Mouse (Mus musculus): ENCODE results near the gene Cdk2.
"Not testable (repeated sequence)": the region's sequence is repeated elsewhere in the genome, so short reads cannot be mapped to it uniquely, and the experiment has no call there.

Gene Cdk2

DNA sequence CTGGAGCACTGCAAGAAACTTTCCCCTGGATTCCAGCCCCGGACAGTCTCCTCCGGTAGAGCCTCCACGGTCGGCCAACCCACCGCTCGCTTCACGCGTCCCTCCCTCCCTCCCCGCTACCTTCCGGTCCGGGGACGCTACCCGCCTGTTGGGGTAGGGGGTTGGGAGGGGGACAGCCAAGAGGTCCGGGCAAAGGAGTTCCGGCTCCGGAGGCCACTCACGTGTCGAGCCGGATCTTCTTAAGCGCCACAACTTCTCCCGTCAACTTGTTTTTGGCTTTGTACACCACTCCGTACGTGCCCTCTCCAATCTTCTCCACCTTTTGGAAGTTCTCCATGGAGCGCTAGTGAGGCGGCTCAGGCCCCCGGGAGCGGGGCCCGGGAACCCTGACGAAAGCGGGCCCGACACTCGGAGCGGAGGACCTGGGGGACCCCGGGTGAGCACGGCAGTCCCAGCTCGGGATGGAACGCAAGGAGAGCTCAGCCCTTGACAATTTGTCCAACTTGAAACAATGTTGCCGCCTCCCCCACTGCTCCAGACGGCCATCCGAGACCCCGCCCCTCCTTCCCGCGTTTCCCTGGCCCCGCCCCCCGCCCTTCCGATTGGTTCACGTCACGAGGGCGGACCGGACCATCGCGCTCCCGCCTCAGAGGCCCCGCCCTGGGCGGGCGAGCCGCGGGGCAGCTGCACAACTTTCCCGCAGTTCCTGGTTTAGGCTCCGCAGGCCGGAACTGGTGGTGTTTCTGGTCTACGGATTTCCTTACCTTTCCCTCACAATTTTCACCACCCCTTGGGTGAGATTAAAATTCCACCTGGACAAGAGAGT is at the start of gene Cdk2:
Cdk2 (minus strand) TSS at position 541 of the 826 bp plus-strand sequence.
- DNase-seq (ENCODE audit: low read depth), result peak; percentile 98

DNA sequence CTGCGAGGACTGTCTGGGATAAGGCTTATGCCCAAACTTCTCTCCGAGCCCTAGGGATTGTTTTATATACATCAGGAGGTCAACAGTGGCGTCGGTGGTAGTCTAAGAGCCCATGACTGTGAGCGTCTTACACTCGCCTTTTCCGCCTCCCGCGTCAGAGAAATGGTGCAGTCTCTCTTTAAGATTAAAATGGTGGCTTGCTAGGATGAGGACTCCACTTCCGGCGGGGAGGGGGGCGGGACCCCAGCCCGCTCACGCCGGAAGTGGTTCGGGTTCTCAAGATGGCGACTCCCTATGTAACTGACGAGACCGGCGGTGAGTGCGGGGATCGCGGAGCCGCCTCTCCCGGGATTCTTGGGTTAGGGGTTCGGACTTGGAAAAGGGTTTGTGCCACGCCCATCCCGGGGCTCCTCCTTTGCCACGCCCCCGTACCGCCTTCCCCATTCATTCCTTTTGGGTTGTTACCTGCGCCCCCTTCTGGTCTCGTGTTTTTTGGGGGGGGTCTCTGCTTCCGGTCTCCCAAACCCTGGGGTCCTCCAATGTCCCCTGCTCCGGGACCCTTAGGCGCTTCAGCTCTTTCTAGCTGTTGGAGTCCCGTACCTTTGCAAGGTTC is 43.5 kb upstream of the Cdk2 start:
- peak; percentile 96 for DNase-seq (ENCODE audit: low read depth)

DNA sequence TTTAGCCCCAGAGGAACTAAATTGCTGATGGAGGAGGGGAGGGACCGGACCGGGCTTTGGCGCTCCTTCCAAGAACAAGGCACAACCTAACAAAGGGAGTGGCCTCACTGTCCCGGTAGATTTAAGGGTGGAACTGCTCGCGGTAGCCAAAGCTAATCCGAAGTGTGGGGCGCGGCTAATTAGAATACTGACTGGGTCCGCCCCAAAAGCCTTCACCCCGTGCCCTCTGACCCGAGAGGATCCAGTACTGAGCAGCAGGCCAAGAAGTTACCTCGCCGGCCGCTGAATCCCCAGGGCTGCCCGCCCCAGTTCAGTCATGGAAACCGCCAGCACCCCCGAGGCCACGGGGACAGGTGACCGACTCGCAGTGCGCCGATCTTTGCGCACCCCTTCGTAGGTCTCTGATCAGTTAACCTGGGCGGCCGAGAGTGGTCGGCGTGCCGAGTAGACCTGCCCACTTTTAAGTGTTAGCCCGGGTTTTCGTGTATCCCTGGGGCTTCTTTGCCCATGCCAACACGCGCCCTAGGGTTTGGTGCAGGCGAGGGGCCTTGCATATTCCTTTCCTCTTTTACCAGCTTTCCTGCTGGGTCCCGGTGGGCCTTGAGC is 42.9 kb upstream of the Cdk2 start, which contains the start of gene Pym1:
Pym1 (plus strand) TSS at position 244 of the 606 bp plus-strand sequence.
- DNase-seq (ENCODE audit: low read depth), result peak; percentile 83

DNA sequence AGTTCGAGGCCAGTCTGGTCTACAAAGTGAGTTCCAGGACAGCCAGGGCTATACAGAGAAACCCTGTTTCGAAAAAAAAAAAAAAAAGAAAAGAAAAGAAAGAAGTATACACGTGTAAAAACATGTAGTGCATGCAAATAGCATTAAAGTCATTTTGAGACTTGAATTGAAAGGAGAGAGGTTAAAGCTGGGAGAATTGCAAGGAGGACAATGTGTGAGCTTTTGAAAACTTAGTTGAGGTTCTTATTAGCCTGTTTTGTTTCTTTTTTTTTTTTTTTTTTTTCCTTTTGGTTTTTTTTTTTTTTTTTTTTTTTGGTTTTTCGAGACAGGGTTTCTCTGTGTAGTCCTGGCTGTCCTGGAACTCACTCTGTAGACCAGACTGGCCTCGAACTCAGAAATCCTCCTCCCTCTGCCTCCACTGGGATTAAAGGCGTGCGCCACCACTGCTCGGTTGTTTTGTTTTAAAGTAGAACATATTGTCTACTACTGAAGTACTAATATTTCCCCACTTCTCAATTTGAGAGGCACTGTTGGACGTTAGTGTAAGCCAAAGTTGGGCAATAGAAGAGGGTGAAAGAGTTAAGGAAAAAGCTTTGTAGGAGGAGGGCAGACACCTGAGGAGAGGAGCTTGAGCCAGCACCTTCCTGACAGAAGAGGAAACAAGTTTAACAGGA is 42.3 kb upstream of the Cdk2 start:
- no peak for DNase-seq (ENCODE audit: low read depth)

DNA sequence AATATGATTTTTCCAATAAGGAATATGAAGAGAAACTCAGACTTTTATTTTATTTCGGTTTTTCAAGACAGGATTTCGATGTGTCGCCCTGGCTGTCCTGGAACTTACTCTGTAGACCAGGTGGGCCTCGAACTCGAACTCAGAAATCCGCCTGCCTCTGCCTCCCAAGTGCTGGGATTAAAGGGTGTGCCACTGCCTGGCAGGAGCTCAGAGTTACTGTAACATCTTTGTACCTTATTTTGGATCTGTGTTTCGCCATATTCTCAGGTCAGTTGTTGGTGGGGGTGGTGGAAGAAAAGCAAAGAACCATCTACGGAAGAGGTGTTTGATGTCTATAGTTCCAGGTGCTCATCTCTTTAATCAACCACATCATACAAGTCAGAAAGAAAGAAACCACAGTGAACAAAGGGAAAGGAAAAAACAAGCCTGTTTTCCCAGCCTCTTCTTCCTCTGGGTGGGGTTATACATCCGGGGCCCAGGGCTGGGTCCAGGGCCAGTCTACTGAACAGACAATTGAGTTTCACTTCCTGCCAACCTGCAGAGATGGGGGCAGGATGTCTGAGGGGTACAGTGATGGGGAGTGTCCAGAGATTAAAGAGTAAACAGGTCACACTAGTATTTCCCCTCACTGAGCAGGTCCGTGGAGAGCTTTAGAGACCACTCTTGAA is 41.2 kb upstream of the Cdk2 start:
- no peak for DNase-seq (ENCODE audit: low read depth)

DNA sequence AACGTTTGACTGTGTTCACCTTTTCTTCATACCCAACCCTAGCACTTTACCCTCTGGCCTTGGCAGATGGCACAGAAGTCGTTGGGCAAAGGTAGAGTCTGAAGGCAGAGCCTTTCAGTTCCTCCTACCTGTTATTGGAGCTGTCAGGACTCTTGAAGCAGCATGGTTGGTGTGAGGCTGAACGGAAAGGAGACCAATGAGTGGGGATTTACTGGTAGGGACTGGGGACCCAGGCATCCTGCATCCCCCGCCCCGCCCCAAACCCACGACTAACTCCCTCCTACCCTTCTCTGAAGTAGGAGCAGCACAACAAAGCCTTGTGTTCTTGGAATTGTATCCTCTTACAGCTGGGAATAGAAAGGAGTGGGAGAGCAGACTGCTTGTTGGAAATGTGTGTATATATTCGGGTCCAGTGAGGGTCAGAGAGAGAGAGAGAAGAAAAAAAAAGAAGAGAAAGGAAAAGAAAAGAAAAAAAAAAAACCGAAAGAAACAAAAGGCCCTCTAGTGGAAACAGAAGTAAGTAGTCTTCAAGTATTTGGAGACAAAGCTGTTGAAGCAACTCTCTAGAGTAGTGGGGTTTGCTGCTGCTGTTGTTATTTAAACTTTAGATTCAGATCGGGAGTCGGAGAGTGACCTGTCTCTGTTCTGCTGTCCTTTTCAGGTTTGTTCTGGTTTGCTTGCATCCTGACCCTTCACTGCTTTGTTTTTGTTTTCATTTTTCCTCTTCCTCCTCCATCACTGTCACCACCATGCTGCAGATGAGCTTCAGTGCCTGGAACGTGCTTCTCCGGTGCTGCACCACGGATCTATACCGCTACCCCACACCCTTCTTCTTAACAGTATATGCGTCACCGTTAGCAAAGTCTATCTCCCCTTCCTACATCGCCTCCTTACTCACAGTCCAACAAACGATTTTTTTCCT is 40.1 kb upstream of the Cdk2 start, which contains the start of gene Dgka:
Dgka (minus strand) TSS at position 176 of the 922 bp plus-strand sequence.
- DNase-seq (ENCODE audit: low read depth), result peak; percentile 60

DNA sequence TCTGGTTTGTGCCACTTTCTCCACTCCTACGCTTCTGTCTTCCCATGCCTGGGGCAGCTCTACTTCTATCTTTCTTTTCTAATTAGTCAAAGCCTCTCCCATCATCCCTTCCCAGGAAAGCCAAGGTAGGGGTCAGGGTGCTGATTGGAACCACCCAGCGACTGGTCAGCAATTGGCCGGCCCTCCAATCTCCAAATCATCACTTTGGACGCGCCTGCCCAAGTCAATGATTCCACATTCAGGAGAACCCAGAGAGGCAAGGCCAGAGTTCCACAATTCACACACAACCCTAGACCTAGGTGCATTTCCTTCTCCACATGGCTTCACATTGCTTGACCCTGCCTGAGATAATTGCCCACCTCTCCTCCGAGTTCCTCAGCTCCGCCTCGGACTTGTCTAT is 39.4 kb upstream of the Cdk2 start:
- no peak for DNase-seq (ENCODE audit: low read depth)

DNA sequence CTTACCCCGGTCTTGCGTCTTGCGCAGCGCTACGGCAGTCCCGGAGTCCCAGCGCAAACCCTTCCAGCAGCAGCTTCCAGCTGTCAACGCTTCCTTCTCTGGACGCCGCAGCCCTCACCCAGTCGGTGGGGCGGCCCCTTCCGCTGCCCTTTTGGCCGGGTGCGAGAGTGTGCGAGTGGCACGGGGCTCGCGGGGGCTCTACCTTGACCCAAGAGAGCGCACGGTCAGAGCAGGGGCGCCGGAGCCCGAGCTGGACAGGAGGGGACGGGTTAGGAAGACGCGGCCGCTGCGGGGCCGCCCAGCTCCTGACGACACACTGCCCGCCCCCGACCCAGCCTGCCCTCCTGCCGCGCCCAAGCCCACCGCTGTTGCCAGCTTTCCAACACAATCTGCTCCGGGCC is 39.0 kb upstream of the Cdk2 start:
- peak; percentile 48 for DNase-seq (ENCODE audit: low read depth)

DNA sequence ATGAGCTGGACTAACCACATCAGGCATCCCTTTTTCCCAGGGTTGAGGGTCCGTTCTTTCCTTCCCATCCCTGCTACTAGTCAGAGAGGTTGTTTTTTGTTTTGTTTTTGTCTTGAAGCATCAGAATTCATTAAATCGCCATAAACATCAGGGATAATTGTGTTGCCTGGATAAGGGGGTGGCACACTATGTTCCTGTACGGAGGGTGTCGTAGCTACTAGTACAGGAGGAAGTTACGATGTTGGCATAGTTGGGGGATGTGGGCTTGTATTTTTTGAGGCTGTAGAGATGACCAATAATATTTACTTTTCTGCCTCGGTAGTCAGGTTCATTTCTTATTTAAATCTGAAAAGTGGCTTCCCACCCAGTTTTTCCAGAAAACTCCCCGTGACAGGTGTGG is 38.4 kb upstream of the Cdk2 start:
- DNase-seq (ENCODE audit: low read depth), result no peak

DNA sequence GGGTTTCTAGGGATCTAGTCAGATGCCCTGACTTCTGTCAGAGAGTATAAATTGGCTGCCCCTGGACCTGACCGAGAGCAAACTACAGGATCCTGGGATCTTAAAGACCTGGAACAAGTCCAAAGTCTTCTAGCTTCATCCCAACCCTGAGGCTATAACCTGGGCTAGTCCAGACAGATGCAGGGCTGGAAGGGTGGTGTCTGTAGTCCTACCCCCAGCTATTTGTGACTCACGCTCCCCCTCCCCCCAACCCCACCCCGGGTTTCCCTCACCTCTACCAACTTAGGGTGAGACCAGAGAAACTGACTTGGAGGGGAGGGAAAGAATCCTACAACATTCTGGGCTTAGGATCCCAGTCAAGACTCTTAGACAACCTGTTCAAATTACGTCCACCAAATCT is 37.8 kb upstream of the Cdk2 start:
- peak; percentile 12 for DNase-seq (ENCODE audit: low read depth)

DNA sequence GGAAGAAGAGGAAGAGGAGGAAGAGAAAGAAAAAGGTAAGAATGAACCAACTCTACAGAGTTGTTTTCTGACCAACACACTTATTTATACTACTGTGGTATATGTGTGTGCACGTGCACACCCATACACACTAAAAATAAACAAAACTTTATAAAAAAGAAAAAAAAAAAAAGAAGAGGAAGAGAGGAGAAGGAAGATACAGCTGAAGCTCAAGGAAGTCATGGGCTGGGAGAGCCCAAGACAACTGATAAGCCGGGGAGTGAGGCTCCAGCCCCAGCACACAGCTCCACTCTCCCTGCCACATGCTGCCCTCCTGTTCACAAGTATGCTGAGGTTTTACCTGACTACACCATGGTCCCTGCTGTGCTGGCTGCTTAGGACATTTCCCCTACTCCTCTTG is 35.5 kb upstream of the Cdk2 start:
- no peak for DNase-seq (ENCODE audit: low read depth)

DNA sequence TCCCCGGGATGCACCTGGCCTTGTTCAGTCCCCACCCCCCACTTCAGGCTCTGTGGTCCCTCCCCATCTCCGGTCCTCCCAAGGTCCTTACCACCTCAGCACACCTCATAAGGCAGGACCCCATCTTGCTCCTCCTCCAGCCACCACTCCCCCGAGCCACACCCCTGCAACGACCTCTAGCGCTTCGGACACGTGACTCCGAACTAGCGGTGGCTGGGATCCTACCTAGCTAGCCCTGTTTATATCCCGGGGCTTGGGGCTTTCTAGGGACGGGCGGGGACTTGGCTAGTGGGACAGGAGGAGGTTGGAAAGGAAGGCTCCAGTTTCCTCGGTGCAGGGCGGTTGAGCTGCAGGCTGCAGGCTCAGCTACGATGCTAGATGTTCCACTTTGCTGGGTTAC is 32.6 kb upstream of the Cdk2 start:
- DNase-seq (ENCODE audit: low read depth), result peak; percentile 41

DNA sequence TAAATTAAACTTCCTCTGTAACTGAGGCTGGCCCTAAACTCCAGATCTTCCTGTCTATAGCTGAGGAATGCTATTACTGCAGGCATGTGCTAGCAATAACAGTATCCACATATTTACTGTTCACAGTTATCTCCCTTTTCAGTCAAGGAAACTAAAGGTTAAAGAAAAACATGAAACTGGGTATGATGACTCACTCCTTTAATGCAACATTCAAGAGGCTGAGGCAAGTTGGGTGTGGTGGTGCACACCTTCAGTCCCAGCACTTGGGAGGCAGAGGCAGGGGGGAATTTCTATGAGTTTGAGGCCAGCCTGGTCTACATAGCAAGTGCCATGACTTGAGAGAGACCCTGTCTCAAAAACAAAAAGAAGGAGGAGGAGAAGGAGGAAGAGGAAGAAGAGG is 27.2 kb upstream of the Cdk2 start:
- peak; percentile 38 for DNase-seq (ENCODE audit: low read depth)

DNA sequence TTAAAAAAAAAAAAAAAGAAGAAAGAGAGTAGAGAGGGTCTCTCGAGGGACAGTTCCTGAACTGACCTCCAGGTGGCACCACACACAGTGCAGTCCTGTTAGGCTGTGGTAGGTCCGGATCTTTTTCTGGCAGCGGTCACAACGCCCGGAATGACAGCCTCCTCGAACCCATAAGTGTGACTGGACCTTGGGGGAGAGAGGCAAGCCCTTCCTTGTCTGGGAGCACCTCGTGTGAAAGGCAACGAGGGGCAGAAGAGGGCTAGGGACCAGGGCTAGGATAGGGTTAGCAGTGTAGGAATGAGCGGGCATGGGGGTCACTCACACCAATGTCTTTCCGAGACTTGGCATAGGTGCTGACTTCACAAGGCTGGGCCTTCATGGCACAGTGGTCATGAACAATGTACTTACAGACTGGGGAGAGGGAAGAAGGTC is 26.2 kb upstream of the Cdk2 start:
- DNase-seq (ENCODE audit: low read depth), result peak; percentile 86

DNA sequence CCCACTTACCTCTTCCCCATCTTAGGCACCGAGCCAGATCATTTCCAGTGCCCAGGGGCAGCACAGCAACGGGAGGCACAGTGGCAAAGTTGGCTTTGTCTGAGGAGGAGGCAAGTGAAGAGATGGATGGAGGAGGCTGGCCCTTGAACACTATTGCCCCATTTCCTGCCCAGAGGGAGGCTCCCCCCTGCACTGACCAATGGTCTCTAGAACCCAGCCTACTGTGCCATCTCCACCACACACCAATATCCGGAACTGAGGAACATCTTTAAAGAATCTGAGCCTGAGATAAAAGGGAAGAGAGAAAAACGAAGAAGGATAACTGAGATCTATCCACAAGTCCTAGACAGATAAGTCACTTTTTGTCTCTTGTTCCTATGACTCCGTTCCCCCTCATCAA is 23.2 kb upstream of the Cdk2 start:
- DNase-seq (ENCODE audit: low read depth), result no peak

DNA sequence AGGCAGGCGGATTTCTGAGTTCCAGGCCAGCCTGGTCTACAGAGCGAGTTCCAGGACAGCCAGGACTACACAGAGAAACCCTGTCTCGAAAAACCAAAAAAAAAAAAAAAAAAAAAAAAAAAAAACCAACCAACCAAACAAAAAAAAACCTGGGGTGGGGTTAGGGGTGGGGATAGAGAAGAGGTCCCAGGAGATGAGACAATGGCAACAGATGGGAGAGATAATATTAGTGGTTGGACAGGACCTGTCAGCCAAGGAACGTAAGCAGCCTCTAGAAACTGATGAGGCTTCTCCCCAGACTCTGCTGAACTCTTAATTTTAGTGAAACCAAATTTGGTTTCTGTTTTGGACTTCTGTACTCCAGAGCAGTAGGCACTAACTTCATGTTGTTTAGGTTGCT is 20.6 kb upstream of the Cdk2 start:
- DNase-seq (ENCODE audit: low read depth), result not testable (repeated sequence)

DNA sequence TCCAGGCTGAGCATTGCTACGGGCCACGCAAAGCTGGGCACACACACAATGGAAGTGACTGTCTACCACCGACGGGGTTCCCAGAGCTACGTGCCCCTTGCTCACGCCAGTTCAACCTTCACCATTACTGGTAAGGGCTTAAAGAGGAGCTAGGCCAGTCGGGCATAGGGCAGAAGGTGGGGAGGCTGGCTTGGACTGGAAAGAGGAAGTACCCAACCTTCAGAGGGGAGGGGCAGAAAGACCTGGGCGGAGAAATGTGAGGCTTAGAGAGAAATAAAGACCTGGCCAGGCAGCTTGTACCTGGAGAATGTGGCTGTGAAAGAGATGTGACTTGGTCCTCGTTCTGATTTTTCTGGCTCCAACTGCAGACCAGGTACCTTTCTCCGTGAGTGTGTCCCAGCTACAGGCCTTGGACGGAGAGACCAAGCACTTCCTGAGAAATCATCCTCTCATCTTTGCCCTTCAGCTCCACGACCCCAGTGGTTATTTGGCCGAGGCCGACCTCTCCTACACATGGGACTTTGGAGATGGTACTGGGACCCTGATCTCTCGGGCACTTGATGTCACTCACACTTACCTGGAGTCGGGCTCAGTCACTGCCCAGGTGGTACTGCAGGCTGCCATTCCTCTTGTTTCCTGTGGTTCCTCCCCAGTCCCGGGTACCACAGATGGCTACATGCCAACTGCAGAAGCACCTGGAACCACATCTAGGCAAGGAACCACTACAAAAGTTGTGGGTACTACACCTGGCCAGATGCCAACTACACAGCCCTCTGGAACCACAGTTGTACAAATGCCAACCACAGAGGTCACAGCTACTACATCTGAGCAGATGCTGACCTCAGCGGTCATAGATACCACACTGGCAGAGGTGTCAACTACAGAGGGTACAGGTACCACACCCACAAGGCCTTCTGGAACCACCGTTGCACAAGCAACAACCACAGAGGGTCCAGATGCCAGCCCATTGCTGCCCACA is 11.0 kb upstream of the Cdk2 start:
- no peak for DNase-seq (ENCODE audit: low read depth)

DNA sequence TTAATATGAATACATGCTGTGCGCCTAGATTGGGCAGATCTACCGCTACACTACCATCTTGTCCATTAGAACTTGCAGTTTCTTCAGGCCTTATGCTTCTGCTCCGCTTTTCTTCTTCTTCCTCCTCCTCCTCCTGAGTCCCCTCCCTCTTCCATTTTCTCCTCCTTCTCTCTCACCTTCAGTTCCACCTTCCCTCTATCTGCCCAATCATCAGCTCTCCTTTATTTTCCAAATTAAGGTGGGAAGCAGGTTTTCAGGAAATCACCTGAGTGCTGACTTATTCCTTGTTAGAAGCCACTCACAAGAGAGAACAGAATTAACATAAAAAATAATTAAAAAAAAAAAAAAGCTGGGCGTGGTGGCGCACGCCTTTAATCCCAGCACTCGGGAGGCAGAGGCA is 6.5 kb upstream of the Cdk2 start:
- not testable (repeated sequence) for DNase-seq (ENCODE audit: low read depth)

DNA sequence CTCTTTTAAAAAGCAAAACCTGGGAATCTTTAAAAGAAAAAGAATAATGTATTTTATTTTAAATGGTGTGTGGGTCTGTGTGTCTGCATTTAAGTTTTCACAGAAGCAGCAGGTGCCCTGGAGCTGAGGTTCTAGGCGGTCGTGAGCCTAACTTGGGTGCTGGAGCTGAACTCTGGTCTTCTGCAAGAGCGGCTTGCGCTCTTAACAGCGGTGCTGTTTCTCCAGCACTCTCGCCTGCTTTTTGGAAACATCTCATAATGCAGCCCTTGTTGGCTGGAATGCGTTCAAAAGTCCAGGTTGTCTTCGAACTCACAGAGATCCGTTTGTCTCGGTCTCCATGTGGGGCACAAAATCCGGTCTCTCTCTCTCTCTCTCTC is 474 bp upstream of the Cdk2 start:
- peak; percentile 42 for DNase-seq (ENCODE audit: low read depth)

DNA sequence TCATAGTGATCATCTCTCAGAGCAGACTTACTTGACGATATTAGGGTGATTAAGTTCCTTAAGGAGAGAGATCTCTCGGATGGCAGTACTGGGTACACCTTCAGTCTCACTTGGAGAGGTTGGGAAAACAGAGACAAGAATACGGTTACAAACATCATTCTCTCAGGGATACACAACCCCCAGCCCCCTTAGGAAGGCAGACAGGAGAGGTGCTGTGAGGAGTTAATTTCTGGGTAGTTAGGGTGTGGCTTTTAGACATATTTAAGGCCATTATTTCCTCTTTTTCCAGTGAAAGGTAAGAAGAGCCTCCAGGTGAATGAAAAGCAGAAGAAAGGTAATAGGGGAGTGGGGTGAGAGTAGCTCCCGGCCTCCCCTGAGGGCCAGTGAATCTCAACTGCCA is 936 bp downstream of the Cdk2 start, which contains the start of gene Pmel:
Pmel (plus strand) TSS at position 301 of the 400 bp plus-strand sequence.
- no peak for DNase-seq (ENCODE audit: low read depth)
